In genomic region chr17:5070399-5070798, GRCm38 (mm10) we compare ENCODE assay signal across 15 mouse cellular contexts.
"Had no signal": no experiment of that assay in that cellular context is flagged by ENCODE, and none has a peak within 500 bp of the region (broad histone marks: within the 10 kb centered on the region; RNA-seq: fewer than 3 reads in every experiment).

No protein-coding gene starts in this region.

- H3K27me3 ChIP-seq: kidney, embryonic 15.5 days; limb, embryonic 13.5 days; neural tube, embryonic 12.5 days had no signal

- H3K9ac ChIP-seq: kidney, embryonic 15.5 days; limb, embryonic 13.5 days; neural tube, embryonic 12.5 days had no signal

- H3K27ac ChIP-seq: kidney, embryonic 15.5 days; limb, embryonic 13.5 days; midbrain, embryonic 10.5 days; neural tube, embryonic 12.5 days; stomach, postnatal 0 days had no signal

- H3K4me2 ChIP-seq: kidney, embryonic 15.5 days; limb, embryonic 13.5 days; neural tube, embryonic 12.5 days had no signal

- H3K4me3 ChIP-seq: kidney, embryonic 15.5 days; limb, embryonic 13.5 days; midbrain, embryonic 10.5 days; myocyte; neural tube, embryonic 12.5 days had no signal

- H3K36me3 ChIP-seq: neural tube, embryonic 12.5 days had no signal

- H3K9me3 ChIP-seq: kidney, embryonic 15.5 days; limb, embryonic 13.5 days; midbrain, embryonic 10.5 days; neural tube, embryonic 12.5 days had no signal

- DNase-seq: kidney, adult 18-20 months; kidney, postnatal 14 days; left cerebral cortex, postnatal 4 days; lung, adult 18-20 months; midbrain, embryonic 14.5 days; right cerebral cortex, adult 18-20 months; right cerebral cortex, postnatal 25 days; thymus, adult 18-20 months; thymus, postnatal 14 days had no signal
